Mouse (Mus musculus): ENCODE measurements at regions not wholly inside any gene's neighbourhood (a gene's known extent, or its start where the extent isn't known, plus 50 kb on each side); places are given as distances from the start of the nearest gene placed in this dataset.
A peak's percentile ranks its signal among the peaks of the same experiment; 100 is the strongest.
"Not testable (repeated sequence)": the region's sequence is repeated elsewhere in the genome, so short reads cannot be mapped to it uniquely, and the experiment has no call there.

DNA sequence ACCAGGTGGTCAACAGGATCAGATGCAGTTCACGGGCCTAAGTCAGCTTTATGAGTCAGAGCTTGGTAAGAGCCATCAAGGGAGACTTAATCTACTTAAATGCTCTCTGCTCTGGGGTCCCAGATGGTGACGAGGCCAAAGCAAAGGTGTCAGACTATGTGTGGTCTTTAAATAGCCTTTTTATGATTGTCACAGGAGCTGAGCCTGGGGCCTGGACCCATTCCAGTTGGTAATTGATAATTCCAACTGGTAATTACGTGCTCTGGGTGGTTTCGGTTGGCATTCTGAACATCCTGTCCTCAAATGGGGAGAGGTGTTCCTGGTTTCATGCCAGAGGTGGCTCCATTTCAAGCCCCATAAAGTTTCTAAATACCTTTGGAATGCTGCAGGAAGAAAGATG, 269.6 kb upstream of the Maf start:
- Histone ChIP-seq H3K27ac (ENCODE audit: insufficient read depth, low read length) (no peak overlapping the region), H3K4me1 (ENCODE audit: control insufficient read depth, insufficient read depth, low read length) (no peaks in the 10 kb centered on the region), H3K27me3 (ENCODE audit: control insufficient read depth, insufficient read depth, low read length) (no peaks in the 10 kb centered on the region), H3K4me3 (replicated peaks; ENCODE audit: insufficient read depth, low read depth, low read length) (no peak overlapping the region)
- DNase-seq: no peak
- 60% methylated on average over 4 of the region's 4 CpGs for WGBS
- TF ChIP-seq POLR2A (IDR thresholded peaks at IDR 0.05; ENCODE audit: borderline replicate concordance, insufficient read depth, low read length) (no peak), CTCF (IDR thresholded peaks at IDR 0.05; ENCODE audit: borderline replicate concordance, insufficient read depth, low read depth, low read length) (no peak)

DNA sequence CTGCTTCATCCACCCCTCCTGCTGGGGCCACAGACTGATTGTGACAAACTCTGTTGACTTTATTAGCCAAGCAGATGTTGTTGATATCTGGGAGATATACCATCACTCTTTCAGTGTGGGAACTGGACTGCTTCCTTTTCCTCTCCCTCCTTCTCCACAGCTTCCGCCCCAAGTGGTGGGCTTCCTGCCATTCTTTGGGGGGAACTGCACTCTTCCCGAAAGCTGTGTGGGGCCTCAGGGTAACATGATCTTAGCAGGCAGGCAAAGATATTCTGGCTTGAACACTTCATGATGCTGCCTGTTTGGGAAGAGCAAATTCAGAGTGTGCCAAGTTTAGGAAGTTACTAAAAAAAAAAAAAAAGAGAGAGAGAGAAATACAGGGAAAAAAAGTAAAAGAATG, 267.1 kb upstream of the Maf start:
- H3K27me3 ChIP-seq (ENCODE audit: control insufficient read depth, insufficient read depth, low read length): no peaks in the 10 kb centered on the region
- H3K4me1 ChIP-seq (ENCODE audit: control insufficient read depth, insufficient read depth, low read length): no peaks in the 10 kb centered on the region
- TF ChIP-seq POLR2A (IDR thresholded peaks at IDR 0.05; ENCODE audit: borderline replicate concordance, insufficient read depth, low read length) (no peak), CTCF (IDR thresholded peaks at IDR 0.05; ENCODE audit: borderline replicate concordance, insufficient read depth, low read depth, low read length) (no peak)
- H3K27ac ChIP-seq (ENCODE audit: insufficient read depth, low read length): no peak overlapping the region
- no peak overlapping the region for H3K4me3 ChIP-seq (replicated peaks; ENCODE audit: insufficient read depth, low read depth, low read length)
- DNase-seq: no peak
- 52% methylated on average over 2 of the region's 2 CpGs for WGBS

DNA sequence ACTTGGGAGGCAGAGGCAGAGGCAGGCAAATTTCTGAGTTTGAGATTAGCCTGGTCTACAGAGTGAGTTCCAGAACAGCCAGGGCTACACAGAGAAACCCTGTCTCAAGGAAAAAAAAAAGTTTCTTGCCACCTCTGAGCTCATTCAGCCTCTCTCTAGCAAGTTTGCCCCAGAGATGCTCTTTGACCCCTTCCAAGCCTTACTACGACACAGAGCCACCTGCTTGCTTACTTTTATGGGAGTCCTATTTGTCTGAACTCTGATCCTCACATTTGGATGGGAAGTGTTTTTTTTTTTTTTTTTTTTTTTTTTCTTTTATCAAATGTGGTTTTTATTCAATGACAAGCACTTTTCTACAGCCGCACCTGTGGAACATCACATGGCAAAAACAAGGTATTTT, 263.8 kb upstream of the Maf start:
- not testable (repeated sequence) for H3K27me3 ChIP-seq (ENCODE audit: control insufficient read depth, insufficient read depth, low read length); H3K4me3 ChIP-seq (replicated peaks; ENCODE audit: insufficient read depth, low read depth, low read length); H3K4me1 ChIP-seq (ENCODE audit: control insufficient read depth, insufficient read depth, low read length); H3K27ac ChIP-seq (ENCODE audit: insufficient read depth, low read length); DNase-seq
- WGBS: 96% methylated on average over 2 of the region's 2 CpGs

DNA sequence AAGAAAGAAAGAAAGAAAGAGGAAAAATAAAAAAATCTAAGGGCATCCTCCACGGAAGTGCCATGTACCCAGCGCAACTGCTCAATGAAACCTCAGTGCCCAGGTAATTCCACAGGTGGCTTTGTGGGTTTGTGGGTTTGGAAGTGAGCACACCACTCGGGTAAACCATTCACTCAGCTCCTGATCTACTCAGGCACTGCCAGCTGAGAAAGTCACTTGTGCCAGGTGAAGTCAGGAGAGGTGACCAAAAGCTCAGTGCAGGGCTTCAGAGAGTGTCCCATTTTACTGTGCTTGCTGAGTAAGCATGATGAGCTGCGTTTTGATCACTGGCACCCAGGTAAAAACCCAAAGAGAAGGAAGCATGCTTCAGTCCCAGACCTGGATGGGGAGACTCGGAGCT, 260.5 kb upstream of the Maf start:
- Histone ChIP-seq H3K4me3 (replicated peaks; ENCODE audit: insufficient read depth, low read depth, low read length) (no peak overlapping the region), H3K27me3 (ENCODE audit: control insufficient read depth, insufficient read depth, low read length) (no peaks in the 10 kb centered on the region), H3K27ac (ENCODE audit: insufficient read depth, low read length) (no peak overlapping the region), H3K4me1 (ENCODE audit: control insufficient read depth, insufficient read depth, low read length) (no peaks in the 10 kb centered on the region)
- no peak for TF ChIP-seq CTCF (IDR thresholded peaks at IDR 0.05; ENCODE audit: borderline replicate concordance, insufficient read depth, low read depth, low read length)
- no peak for TF ChIP-seq POLR2A (IDR thresholded peaks at IDR 0.05; ENCODE audit: borderline replicate concordance, insufficient read depth, low read length)
- 87% methylated on average over 5 of the region's 5 CpGs for WGBS
- DNase-seq: no peak

DNA sequence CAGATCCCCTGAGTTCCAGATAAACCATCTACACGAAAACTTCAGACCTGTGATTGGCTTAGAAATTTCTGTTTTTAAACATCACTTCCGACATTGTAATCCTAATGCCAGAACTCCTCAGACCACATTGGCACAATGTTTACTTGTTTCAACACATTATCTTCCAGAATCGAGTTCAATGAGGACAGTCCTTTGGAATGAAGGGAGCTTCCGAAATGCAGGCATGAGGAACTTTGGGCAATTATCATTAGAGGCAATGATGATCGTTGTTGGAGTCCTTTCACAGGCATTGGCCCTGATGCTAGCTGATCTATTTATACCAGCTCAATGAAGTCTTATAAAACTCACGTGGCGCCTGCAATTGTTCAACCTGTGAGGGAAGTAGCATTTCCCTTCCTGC, 258.4 kb upstream of the Maf start:
- DNase-seq: no peak

DNA sequence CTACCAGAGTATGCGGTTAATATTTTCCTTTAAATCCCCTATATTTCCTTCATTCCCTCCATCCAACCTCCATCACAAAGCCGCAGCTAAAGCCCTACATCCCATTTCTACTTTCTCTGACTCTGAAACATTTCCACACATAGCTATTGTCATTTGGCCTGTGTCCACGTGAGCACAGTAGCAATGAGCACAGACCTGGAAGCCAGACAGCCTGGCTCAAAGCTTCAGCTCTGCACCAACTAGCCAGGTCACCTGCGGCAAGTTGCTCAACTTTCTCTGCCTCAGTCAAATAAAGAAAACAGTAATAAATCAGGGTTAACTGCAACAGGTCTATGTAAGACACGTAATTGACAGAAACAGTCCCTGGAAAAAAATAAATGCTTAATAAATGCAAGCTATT, 247.8 kb upstream of the Maf start:
- peak; percentile 40 to 72 for DNase-seq
- Histone ChIP-seq H3K27me3 (ENCODE audit: control insufficient read depth, insufficient read depth, low read length) (no peaks in the 10 kb centered on the region), H3K27ac (ENCODE audit: insufficient read depth, low read length) (no peak overlapping the region), H3K4me1 (ENCODE audit: control insufficient read depth, insufficient read depth, low read length) (peaks cover 9% of the 10 kb centered on the region), H3K4me3 (replicated peaks; ENCODE audit: insufficient read depth, low read depth, low read length) (no peak overlapping the region)
- TF ChIP-seq POLR2A (IDR thresholded peaks at IDR 0.05; ENCODE audit: borderline replicate concordance, insufficient read depth, low read length) (no peak), CTCF (IDR thresholded peaks at IDR 0.05; ENCODE audit: borderline replicate concordance, insufficient read depth, low read depth, low read length) (no peak)
- WGBS: 53% methylated on average over 5 of the region's 5 CpGs

More for the DNA sequence above, 258.4 kb upstream of the Maf start:
- TF ChIP-seq CTCF (IDR thresholded peaks at IDR 0.05; ENCODE audit: borderline replicate concordance, insufficient read depth, low read depth, low read length) (no peak), POLR2A (IDR thresholded peaks at IDR 0.05; ENCODE audit: borderline replicate concordance, insufficient read depth, low read length) (no peak)
- 90% methylated on average over 7 of the region's 7 CpGs for WGBS
- H3K27ac ChIP-seq (ENCODE audit: insufficient read depth, low read length): no peak overlapping the region
- H3K27me3 ChIP-seq (ENCODE audit: control insufficient read depth, insufficient read depth, low read length): no peaks in the 10 kb centered on the region
- H3K4me3 ChIP-seq (replicated peaks; ENCODE audit: insufficient read depth, low read depth, low read length): no peak overlapping the region
- no peaks in the 10 kb centered on the region for H3K4me1 ChIP-seq (ENCODE audit: control insufficient read depth, insufficient read depth, low read length)

DNA sequence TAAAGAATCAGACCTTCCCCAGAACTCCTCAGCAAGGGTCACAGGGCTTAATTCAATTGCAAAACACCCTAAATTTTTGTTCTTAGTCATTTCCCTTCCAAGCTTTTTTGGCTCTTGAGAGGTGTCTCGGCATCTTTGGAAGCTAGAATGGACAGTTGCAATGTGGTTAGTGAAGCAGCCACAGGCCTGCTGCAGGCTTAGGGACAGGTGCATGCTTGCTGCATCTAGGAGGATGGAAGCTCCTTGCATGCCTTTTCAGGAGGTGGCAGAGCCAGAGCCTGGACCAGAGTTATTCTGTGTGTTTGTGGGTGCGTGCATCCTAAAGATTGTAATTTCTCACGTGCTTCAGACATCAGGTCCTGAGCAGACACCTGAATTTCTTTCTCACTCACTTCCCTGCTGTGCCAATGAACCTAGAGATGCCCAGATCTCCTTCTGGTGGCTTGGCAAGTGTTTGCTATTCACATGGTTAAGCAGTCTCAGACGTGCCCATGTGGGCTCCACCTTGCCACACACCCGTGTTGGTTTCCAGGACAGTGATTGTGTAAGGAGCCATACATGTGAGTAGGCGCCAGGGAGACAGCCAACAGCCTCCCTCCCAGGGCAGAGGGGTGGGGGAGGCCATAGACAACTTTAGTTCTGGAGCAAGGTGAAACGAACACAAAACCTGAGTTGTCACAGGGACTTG, 246.3 kb upstream of the Maf start:
- Histone ChIP-seq H3K4me3 (replicated peaks; ENCODE audit: insufficient read depth, low read depth, low read length) (no peak overlapping the region), H3K27ac (ENCODE audit: insufficient read depth, low read length) (no peak overlapping the region), H3K27me3 (ENCODE audit: control insufficient read depth, insufficient read depth, low read length) (no peaks in the 10 kb centered on the region), H3K4me1 (ENCODE audit: control insufficient read depth, insufficient read depth, low read length) (peaks cover 9% of the 10 kb centered on the region)
- WGBS: 35% methylated on average over 7 of the region's 7 CpGs
- TF ChIP-seq POLR2A (IDR thresholded peaks at IDR 0.05; ENCODE audit: borderline replicate concordance, insufficient read depth, low read length) (no peak), CTCF (IDR thresholded peaks at IDR 0.05; ENCODE audit: borderline replicate concordance, insufficient read depth, low read depth, low read length) (no peak)
- peak; percentile 19 to 59 for DNase-seq

DNA sequence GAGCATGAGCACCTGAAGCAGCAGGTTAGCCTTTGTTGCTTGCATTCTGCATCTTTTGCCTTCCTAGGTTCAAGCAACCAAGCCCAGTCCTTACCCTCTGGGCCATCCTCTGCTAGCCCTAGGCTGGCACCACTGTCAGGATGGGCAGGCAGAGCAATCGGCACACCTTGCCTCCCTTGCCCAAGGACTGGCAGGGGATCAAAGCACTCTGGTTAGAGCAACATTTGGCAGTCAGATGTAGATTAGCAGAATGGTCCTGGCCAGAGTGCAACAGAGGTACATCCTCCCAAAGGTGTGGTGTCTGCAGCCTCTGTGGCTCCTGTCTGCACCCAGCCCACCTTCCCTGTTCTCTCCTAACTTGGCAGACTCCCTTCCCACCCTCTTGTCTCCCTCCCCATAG, 244.9 kb upstream of the Maf start:
- H3K27ac ChIP-seq (ENCODE audit: insufficient read depth, low read length): no peak overlapping the region
- H3K4me1 ChIP-seq (ENCODE audit: control insufficient read depth, insufficient read depth, low read length): peaks cover 9% of the 10 kb centered on the region
- 23% methylated on average over 1 of the region's 1 CpGs for WGBS
- H3K4me3 ChIP-seq (replicated peaks; ENCODE audit: insufficient read depth, low read depth, low read length): no peak overlapping the region
- H3K27me3 ChIP-seq (ENCODE audit: control insufficient read depth, insufficient read depth, low read length): no peaks in the 10 kb centered on the region
- TF ChIP-seq CTCF (IDR thresholded peaks at IDR 0.05; ENCODE audit: borderline replicate concordance, insufficient read depth, low read depth, low read length) (no peak), POLR2A (IDR thresholded peaks at IDR 0.05; ENCODE audit: borderline replicate concordance, insufficient read depth, low read length) (no peak)
- DNase-seq: peak; percentile 17 to 32

Measured in cerebellum, adult 2 months (tissue).